Mouse (Mus musculus) frontal cortex, postnatal 14 days (tissue): Measurements from ENCODE around the gene Dad1.

ENCODE experiments used
- DNase-seq, 2 experiments: peaks; one replicate each; pipeline ENCODE4 v3.0.0; 2022; ENCODE audit warnings: low spot score in 2 of 2

Dad1 gene

DNA sequence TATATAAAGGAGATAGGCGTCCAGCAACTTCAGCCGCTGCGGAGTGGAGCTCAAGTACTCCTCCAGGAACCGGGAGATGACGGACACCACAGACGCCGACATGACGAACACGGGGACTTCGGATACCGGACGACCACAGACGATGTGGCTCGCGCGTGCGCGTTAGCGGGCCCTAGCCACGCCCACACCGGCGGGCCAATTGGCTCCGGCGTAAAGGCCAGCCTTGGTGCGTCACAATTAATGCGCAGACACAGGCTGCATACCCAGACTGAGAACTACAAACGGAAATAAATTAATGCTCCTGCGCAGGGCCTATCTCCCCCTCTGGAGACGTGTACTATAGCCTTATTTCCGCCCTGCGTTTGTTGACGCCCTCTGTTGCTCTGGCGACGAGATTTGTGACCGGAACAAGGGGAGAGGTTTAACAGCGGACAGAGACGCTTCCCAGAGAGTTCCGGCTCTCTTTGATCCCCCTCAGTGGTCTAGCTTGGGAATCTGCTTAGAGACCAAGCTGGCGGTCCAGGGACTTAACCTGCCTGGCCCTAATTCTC, at the start of gene Dad1, which contains the start of gene Abhd4:
TSS of gene Dad1 (minus strand) at position 364 of the 551 bp plus-strand sequence.
TSS of gene Abhd4 (plus strand) at position 448 of the 551 bp plus-strand sequence.
- DNase-seq: peak; percentile 96 to 98

DNA sequence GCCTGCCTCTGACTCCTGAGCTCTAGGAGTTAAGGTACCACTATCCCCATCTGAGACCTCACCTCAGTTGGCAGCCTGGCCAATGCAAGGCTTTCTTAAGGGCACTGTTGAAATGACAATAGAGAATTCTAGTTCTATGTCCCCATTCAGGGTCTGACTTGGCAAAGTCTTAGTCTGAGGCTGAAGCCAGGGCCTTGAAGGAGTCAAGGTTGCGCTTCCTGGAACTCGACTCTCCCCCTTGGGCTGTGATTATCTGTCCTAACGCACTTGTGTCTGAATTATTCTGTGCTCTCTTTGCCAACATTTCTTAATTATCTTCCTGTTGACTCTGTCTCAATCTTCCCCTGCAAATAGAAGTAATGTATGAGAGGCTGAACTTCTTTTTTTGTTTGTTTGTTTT, 46.8 kb upstream of the Dad1 start:
- DNase-seq: no peak

DNA sequence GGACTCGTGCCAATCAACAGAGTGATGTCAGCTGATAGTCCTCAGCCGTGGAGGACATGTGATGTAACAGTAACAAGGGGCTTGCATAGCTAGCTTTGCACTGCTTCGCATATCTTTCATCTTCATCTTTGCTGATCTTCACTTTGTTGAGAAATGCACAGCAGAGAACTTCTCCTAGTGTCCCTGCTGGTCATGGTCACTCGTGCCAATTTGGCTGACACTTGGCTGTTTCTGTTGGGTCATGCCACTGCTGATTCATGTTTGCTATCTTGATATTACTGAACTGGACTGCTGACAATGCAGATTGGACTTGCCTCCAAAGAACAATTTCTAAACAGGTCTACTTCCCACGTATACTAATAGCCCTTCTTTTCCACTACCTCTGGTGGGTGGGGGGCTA, 46.2 kb upstream of the Dad1 start:
- no peak for DNase-seq

DNA sequence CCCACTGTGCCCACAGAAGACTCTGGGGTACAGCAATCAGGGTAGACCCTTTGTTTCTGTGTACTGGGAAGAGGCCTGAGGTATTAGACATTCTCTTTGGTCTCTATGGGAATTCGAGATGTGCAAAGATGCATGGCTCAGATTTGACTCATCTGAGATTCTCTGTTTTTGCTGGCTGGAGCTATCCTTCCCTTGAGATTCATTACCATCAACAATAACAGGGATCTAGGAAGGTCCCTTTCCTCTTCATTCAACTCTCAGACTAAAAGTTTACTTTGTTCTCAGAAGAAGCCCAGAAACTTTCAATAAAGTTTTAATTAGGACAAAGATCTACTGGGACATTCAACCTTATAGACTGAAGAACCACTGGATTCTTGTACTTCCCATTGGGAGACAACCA, 30.9 kb upstream of the Dad1 start, which contains the start of gene Olfr49:
TSS of gene Olfr49 (minus strand) at position 101 of the 400 bp plus-strand sequence.
- DNase-seq: no peak

DNA sequence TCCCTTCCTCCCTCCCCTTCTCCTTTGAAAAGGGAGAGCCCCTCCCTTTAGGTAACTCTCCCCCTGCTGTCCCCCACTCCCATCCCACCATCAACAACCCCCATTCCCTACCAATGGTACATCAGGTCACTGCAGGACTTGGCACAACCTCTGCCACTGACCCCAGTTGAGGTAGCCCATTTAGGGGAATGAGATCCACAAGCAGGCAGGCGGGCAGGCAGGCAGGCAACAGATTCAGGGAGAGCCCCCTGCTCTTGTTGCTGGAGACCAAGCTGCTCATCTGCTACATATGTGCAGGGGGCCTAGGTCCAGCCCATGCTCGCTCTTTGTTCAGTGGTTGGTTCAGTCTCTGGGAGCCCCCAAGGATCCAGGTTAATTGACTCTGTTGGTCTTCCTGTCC, 22.5 kb upstream of the Dad1 start:
- no peak for DNase-seq

DNA sequence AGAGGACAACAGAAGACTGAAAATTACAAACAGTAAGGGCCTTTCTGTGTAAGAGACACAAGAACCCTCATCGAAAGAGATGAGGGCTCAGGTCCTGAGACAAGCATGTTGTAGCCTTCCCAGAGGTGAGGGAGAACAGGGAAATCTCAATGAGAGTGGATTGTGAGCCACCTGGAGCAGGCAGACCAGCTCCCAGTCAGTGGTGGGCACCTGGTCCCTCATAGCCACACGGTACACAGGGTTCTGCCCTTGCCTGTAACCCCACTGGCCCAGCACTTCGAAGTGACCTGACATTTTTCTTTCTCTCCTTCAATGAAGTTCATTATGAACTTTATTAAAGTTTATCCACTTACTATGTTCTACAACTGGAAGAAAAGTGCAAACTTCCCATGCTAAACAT, 18.8 kb upstream of the Dad1 start:
- no peak for DNase-seq

DNA sequence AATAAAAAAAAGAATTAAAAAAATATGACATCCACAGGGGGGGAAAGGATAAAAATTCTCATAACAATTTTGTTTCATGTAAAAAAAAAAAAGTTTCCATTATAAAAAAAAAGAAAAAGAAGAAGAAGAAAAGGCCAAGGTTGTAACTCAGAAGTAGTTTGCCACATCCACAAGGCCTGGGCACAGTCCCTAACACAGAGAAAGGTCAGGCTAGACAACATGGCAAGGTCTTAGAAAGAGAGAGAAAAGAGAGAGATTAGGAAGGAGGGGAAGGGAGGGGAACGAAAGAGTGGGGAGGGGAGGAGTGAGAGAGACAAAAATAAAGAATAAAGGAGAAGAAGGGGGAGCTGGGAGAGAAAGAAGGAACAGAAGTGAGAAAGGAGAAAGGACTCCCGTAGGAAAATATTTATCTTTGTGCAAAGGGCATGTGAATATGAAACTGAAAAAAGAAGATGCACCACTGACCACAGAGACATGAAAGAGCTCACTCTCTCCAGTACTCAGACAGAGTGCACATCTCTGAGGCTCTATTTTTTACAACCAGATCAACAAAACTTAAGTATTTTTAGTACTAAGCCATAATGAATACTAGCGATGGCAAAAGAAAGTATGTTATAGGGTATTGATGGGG, 18.2 kb upstream of the Dad1 start:
- no peak for DNase-seq

DNA sequence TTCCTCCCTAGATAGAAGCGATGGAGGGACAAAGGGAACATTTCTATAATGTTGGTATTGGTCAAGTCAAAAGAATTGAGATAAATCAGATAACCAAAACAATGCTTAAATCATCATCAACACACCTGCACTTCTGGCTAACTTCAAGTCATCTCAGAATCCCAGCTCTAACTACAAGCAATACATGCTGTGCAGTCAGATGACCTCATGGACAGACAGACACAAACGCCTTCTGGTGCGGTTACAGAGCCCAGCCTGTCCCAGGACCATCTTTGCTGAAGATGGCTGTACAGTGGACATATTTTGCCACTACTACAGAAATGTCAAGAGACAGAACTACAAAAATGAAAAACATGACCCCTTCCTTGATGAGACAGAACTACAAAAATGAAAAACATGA, 16.5 kb upstream of the Dad1 start:
- DNase-seq: no peak

DNA sequence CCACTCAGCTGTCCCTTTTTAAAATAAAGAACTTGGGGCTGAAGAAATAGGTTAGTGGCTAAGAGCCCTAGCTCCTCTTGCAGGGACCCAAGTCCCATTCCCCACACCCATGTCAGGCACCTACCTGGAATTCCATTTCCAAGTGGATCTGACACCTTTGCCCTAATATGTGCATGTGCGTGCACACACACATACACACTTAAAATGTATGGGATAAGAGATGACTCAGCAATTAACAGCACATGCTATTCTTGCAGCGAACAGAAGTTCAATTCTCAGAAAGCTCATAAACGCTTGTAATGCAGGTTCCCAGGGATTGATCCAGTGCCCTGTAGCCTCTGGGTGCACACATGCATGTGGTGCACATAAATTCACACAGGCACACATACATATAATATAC, 15.7 kb upstream of the Dad1 start:
- no peak for DNase-seq

DNA sequence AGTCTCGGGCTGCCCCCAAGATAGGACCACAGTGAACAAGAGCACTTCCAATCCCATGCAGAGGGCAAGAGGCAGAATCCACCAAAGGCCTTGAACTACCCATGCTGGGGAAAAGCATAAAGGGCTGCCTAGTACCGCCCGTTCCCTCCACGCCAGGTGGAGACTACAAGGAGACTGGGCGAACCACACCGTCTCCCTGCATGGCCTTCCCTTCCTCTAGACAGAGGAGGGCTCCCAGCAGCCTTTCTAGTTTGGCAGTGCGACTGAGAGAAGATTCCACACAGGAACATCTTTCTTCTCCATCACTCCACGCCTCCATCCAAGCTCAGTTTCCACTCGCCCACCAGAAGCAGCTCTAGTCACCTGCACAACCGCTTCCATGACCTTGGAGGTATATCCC, 14.1 kb upstream of the Dad1 start:
- no peak for DNase-seq

DNA sequence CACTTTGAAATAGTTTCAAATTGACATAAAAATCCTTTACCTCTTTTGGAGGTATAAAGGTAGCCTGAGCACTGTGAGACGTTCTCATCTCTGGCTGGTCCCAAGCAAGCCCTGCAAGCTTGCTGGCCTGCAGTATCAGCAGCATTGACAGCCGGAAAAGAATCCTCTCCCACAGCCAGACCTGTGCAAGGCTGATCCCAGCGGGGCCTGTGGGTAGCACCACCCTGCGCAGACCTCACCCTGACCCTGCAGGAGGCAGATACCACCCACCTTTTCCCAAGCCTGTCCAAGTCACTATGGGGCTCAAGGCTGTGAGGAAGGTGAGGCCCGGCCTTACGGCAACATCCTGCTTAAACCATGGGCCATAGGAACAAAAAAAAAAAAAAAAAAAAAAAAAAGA, 12.0 kb upstream of the Dad1 start:
- DNase-seq: no peak

DNA sequence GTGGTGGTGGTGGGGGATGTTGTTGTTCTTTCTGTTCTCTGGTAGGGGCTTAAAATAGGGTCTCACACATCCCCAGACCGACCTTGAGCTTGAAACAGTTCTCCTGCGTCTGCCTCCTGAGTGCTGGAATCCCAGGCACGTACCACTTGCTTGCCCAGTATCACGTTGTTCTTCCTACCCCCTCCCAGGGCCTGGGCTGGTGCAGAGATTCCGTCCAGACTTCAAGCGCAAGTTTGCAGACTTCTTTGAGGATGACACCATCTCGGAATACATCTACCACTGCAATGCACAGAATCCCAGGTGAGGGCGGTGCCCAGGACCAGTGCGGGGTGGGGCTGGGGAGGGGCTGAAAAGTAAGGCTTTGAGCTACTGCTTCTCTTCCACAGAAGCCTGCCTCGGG, 11.2 kb upstream of the Dad1 start:
- no peak for DNase-seq

DNA sequence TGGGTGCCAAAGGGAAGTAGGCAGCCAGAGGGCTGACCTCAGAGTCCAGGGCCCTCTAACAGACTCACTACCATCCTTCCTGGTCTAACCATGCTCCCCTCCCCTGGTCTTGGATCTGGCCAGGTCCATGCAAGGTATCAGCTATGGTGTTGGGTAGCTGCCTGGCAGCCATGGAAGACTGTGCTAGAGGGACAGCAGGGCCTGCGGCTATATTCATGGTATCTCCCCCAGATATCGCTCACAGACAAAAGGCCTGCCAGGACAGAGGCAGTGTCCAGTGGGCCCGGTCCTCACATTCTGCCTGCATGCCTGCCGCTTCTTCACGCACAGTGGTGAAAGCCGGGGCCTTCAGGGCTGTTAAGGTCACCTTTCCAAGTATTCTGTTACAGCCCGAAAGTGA, 10.3 kb upstream of the Dad1 start:
- no peak for DNase-seq

DNA sequence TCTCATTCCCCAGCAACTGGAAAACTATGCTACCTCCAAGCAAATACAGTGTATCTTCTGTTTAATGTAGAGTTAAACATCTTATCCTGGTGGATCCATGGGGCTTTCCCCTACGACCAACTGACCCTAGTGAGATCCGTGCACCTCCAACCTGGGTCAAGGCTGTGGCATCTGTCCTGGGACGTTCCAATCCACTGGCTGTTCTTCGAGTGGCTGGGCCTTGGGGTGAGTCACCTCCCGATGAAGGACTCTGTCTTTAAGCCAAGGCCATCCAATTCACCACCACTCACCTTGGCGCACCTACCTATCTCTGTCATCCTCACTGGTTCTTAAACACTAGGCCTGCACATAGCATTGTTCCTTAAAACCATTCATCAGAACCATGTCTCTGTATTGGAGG, 9.2 kb upstream of the Dad1 start:
- DNase-seq: no peak

DNA sequence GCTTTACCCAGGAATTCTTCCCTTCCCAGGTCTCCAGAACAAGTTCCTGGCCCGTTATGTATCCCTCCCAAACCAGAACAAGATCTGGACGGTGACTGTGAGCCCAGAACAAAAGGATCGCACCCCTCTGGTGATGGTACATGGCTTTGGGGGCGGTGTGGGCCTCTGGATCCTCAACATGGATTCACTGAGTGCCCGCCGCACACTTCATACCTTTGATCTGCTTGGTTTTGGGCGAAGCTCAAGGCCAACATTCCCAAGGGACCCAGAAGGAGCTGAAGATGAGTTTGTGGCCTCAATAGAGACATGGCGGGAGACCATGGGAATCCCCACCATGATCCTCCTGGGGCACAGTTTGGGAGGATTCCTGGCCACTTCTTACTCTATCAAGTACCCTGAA, 8.7 kb upstream of the Dad1 start:
- no peak for DNase-seq

DNA sequence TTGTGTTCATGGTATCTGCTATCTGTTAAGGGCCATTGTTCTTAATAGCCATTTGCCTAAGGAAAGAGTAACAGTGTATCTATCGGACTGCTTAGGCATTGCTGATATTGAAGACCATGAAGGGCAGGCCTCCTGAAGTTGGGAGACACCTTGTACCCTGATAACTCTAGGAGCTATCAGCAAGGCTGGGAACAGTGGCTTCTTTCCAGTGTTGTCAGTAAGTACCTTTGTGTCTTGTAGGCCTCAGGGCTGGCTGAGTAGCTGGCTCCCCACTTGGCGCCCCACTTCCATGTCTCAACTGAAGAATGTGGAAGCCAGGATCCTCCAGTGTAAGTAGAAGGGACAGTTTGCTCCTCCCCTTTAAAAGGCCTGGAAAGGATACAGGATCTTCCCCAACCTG, 7.5 kb upstream of the Dad1 start:
- DNase-seq: no peak

DNA sequence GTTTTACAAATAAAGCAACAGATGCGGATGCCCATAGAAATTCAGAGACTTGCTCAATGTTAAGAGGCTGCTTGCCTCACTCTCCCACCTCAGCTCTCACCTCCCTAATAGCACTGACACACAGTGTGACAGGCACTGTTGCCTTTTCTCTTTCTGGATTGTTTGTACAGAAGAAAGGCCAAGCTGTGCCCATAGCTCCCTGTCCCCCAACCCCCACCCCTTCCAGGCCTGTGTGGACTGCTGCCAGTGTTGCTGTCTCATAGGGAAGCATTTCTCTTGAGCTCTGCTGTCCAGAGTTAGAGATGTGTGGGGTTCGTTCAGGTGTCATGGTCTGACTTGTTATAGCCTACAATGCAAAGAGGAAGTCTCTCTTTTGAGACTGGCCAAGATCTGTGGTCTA, 6.3 kb upstream of the Dad1 start:
- DNase-seq: no peak

DNA sequence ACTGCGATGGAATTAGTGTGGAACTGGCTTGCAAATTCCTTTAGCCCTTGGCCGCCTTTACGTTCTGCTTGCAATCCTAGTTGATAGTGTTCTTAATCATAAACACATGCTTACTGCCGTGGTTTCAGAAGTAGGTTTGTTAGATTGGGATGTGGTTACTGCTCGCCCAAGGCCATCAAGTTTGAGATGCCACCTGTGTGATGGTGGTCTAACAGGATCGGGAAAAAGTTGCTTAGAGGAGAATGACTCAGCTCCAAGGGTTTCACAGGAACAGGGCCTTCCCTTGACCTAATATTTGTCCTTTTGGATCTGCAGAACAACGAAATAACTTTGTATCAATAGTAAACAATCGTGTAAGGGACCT, 5.8 kb upstream of the Dad1 start:
- DNase-seq: no peak

DNA sequence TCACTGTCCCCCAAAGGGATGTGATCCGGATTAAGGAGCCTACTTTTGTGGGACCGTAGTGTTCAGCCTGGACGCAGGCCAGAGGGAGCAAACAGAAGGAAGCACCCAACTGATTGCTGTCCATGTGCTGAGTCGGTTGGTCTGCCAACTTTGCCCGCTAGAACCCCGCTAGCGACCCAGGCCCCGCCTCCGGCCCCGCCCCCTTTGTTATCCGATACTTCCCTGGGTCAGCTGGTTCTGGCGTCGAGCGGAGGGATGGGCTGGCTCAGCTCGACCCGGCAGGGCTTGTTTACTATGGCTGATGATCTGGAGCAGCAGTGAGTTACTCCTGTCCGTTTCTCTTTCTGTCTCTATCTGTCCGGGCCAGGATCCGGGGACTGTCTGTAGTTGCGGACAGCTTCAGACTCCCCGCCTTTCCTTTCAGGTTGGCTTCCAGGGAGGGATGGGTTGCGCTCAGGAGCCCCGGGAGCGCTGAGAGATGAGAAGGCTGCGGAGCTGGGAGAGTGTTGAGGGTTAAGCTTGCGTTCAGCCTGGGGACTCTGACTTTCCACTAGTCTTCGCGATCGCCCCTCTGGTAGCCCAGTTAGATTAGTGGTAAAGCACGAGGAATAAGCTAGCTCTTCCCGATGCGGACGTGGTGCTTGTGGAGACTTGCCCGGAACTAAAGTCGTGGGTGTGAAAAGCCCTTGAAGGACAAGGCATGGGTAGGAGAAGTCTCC, 5.3 kb upstream of the Dad1 start:
- peak; percentile 62 to 80 for DNase-seq

DNA sequence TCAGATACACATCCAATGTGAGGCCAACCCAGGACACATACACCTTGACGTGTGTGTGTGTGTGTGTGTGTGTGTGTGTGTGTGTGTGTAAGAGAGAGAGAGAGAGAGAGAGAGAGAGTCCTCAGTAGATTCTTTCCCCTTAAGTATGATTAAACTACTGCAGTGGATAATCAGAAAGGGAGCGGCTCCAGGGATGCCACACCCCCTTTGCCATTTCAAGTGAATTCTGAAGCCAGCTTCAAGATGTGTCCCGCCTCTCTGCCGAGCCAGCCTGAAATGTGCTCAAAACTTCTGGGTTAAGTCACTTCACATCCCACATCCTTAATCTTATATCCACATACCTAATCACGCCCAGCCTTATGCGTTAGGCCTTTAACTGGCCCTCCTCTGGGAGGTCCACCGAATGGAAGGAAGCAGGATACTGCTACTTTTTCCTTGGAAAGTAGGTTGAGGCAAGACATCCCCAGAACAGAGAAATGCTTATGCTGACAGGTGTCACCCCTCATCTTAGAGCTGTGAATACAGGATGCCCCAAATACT, 4.3 kb upstream of the Dad1 start:
- no peak for DNase-seq

DNA sequence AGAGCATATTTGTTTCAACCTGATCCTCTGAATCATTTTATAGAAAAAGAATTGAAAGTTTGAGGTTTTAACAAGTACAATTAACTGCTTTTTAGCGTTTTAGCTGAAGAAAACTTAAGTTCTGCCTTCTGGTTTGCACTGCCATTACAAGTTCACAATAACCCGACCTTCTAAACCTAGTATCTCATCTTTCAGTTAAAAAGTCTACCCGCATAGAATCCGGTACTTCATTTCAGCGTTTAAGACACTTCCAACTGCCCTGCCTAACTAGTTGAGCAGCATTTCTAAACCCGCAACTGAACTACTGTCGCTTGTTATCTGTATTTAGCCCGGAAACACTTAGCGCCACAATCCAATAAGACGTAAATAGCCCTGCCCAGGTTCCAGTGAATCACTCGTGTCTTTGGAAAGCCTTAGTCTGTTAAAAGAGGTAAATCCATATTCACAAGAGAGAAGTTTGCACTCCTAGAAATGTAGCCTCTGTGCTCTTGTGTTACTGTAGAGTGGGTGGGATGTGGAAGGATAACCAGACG, 832 bp upstream of the Dad1 start:
- DNase-seq: no peak

DNA sequence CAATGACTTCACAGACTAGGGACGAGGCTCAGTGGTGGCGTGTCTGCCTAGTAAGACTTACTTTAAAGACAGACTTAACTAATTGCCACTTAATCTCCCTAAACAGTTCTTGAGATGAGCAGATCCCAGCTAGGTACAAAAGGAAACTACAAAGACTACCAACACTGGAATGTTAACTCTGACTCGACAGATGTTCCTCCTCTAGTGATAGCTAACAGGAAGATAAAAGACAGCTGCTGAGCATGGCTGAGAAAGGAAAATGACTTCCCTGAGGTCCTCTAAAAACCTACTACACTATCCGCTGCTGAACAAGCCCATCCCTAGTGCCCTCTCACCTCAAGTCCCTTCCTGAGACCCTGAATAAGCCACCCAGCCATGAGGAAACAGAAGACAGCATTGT, 3.8 kb downstream of the Dad1 start:
- no peak for DNase-seq

DNA sequence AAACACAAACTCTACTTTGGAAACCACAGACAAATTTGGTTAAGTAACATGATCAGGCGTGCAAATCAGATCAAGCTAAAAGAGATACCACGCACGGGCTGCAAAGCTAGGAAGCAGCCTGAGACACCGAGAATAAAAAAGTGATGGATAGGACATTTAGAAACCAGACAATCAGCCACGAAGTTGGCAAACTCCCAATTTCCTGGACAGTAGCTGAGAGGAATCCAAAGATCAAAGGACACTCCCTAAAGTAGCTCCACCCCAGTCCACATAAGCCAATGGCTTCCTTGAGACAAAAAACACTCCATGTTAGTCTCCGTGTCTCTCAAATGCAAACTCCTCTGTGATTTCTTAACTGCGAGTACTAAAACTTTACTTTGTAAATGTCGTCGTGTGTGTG, 4.6 kb downstream of the Dad1 start:
- DNase-seq: no peak
